Mouse (Mus musculus) MEL (cell line): Measurements from ENCODE around the gene Rnf144b. TPM values are rescaled to one million over a fixed set of nuclear protein-coding genes. Genes with fewer than 3 reads are reported as not detected.

Experiments
- DNase-seq: peaks from one replicate; pipeline ENCODE4 v3.0.0; 2011; ENCODE audit warnings: low read depth, low spot score
- H3K27ac ChIP-seq: 2 replicates; pipeline ENCODE4 v1.5.1; 2012; ENCODE audit warnings: low read depth, mild to moderate bottlenecking, control low read depth, low read length, moderate library complexity; ENCODE audit not compliant: control insufficient read depth
- H3K27me3 ChIP-seq, 2 experiments: fragments of 150-350 bp in 1 of 2; sonication (generic) in 1 of 2; 2 replicates each; pipeline ENCODE4 v1.6.1; 2012; ENCODE audit warnings: low read length in 2 of 2, mild to moderate bottlenecking in 2 of 2, improper control_type of control experiment in 1 of 2, moderate library complexity in 1 of 2; ENCODE audit not compliant: insufficient read depth in 2 of 2, control insufficient read depth in 1 of 2
- H3K36me3 ChIP-seq, 2 experiments: 2 replicates each; pipeline ENCODE4 v1.6.1; 2012 to 2014; ENCODE audit warnings: low read length in 2 of 2, improper control_type of control experiment in 1 of 2, inconsistent platforms in 1 of 2, mild to moderate bottlenecking in 1 of 2; ENCODE audit not compliant: insufficient read depth in 2 of 2, control insufficient read depth in 1 of 2
- H3K4me1 ChIP-seq, 2 experiments: fragments of 150-350 bp in 1 of 2; sonication (generic) in 1 of 2; 2 replicates each; pipeline ENCODE4 v1.6.1; 2012; ENCODE audit warnings: low read length in 2 of 2, improper control_type of control experiment in 1 of 2, mild to moderate bottlenecking in 1 of 2; ENCODE audit not compliant: insufficient read depth in 2 of 2, control insufficient read depth in 1 of 2
- H3K4me3 ChIP-seq, 2 experiments: fragments of 150-350 bp in 1 of 2; sonication (generic) in 1 of 2; 2 replicates each; pipeline ENCODE4 v1.5.1; 2012; ENCODE audit warnings: low read depth in 2 of 2, low read length in 2 of 2, mild to moderate bottlenecking in 2 of 2, moderate library complexity in 2 of 2, control low read depth in 1 of 2, improper control_type of control experiment in 1 of 2; ENCODE audit not compliant: control insufficient read depth in 1 of 2, insufficient read depth in 1 of 2
- H3K79me2 ChIP-seq: 2 replicates; pipeline ENCODE4 v1.6.1; 2012; ENCODE audit warnings: mild to moderate bottlenecking, low read length, moderate library complexity; ENCODE audit not compliant: control insufficient read depth, poor library complexity, insufficient read depth
- H3K9ac ChIP-seq: 2 replicates; pipeline ENCODE4 v1.6.1; 2012; ENCODE audit warnings: low read depth, mild to moderate bottlenecking, control low read depth, low read length, moderate library complexity; ENCODE audit not compliant: control insufficient read depth, poor library complexity, severe bottlenecking
- H3K9me3 ChIP-seq: fragments of 150-350 bp; sonication (generic); replicated peaks from 2 replicates; pipeline ENCODE4 v1.6.1; 2012; ENCODE audit warnings: mild to moderate bottlenecking, low read length, improper control_type of control experiment, moderate library complexity; ENCODE audit not compliant: insufficient read depth
- BHLHE40 ChIP-seq: IDR thresholded peaks from 2 replicates; pipeline ENCODE4 v1.6.1; 2012; ENCODE audit warnings: low read depth, mild to moderate bottlenecking, inconsistent platforms, low read length, improper control_type of control experiment, borderline replicate concordance
- CHD2 ChIP-seq: IDR thresholded peaks from 2 replicates; pipeline ENCODE4 v1.6.1; 2011; ENCODE audit warnings: low read length, improper control_type of control experiment
- ELF1 ChIP-seq: IDR thresholded peaks from 2 replicates; pipeline ENCODE4 v1.6.1; 2014; ENCODE audit warnings: low read depth, mild to moderate bottlenecking, inconsistent platforms, low read length, improper control_type of control experiment, moderate library complexity
- EP300 ChIP-seq, 2 experiments: IDR thresholded peaks; 2 replicates each; pipeline ENCODE4 v1.6.1; 2011; ENCODE audit warnings: improper control_type of control experiment in 2 of 2, low read length in 2 of 2, low read depth in 1 of 2, mild to moderate bottlenecking in 1 of 2
- GABPA ChIP-seq: IDR thresholded peaks from 2 replicates; pipeline ENCODE4 v1.6.1; 2012; ENCODE audit warnings: low read depth, mild to moderate bottlenecking, inconsistent platforms, low read length, improper control_type of control experiment, moderate library complexity
- HCFC1 ChIP-seq: IDR thresholded peaks from 2 replicates; pipeline ENCODE4 v1.6.1; 2012; ENCODE audit warnings: low read depth, mild to moderate bottlenecking, inconsistent platforms, low read length, improper control_type of control experiment, moderate library complexity
- JUND ChIP-seq: IDR thresholded peaks from 2 replicates; pipeline ENCODE4 v1.6.1; 2011; ENCODE audit warnings: low read depth, mild to moderate bottlenecking, improper control_type of control experiment, low read length
- KAT2A ChIP-seq: conservative IDR thresholded peaks from 2 replicates; pipeline ENCODE4 v1.6.1; 2012; ENCODE audit warnings: low read depth, low read length, improper control_type of control experiment, inconsistent platforms
- MAZ ChIP-seq: IDR thresholded peaks from 2 replicates; pipeline ENCODE4 v1.6.1; 2012; ENCODE audit warnings: low read depth, mild to moderate bottlenecking, inconsistent platforms, low read length, improper control_type of control experiment
- MXI1 ChIP-seq: IDR thresholded peaks from 2 replicates; pipeline ENCODE4 v1.6.1; 2011; ENCODE audit warnings: mild to moderate bottlenecking, low read depth, low read length, improper control_type of control experiment
- MYB ChIP-seq: IDR thresholded peaks from 2 replicates; pipeline ENCODE4 v1.6.1; 2011; ENCODE audit warnings: mild to moderate bottlenecking, low read depth, low read length, improper control_type of control experiment
- MYC ChIP-seq: IDR thresholded peaks from 2 replicates; pipeline ENCODE4 v1.6.1; 2011; ENCODE audit warnings: low read depth, mild to moderate bottlenecking, low read length, improper control_type of control experiment, moderate library complexity
- NELFE ChIP-seq: IDR thresholded peaks from 2 replicates; pipeline ENCODE4 v1.6.1; 2011; ENCODE audit warnings: low read depth, low read length, improper control_type of control experiment
- POLR2AphosphoS2 ChIP-seq: IDR thresholded peaks from 2 replicates; pipeline ENCODE4 v1.6.1; 2011; ENCODE audit warnings: low read length, improper control_type of control experiment
- RAD21 ChIP-seq: IDR thresholded peaks from 2 replicates; pipeline ENCODE4 v1.6.1; 2011; ENCODE audit warnings: mild to moderate bottlenecking, low read depth, low read length, improper control_type of control experiment
- SIN3A ChIP-seq: IDR thresholded peaks from 2 replicates; pipeline ENCODE4 v1.6.1; 2012; ENCODE audit warnings: low read length, improper control_type of control experiment, inconsistent platforms
- SMC3 ChIP-seq: IDR thresholded peaks from 2 replicates; pipeline ENCODE4 v1.6.1; 2011; ENCODE audit warnings: low read depth, low read length, improper control_type of control experiment
- TCF12 ChIP-seq: IDR thresholded peaks from 2 replicates; pipeline ENCODE4 v1.6.1; 2014; ENCODE audit warnings: low read depth, mild to moderate bottlenecking, inconsistent platforms, low read length, improper control_type of control experiment, moderate library complexity
- USF2 ChIP-seq, 2 experiments: IDR thresholded peaks; 2 replicates each; pipeline ENCODE4 v1.6.1; 2011 to 2012; ENCODE audit warnings: improper control_type of control experiment in 2 of 2, low read length in 2 of 2, borderline replicate concordance in 1 of 2, inconsistent platforms in 1 of 2, low read depth in 1 of 2, mild to moderate bottlenecking in 1 of 2; ENCODE audit not compliant: insufficient read depth in 1 of 2
- ZC3H11A ChIP-seq: IDR thresholded peaks from 2 replicates; pipeline ENCODE4 v1.6.1; 2012; ENCODE audit warnings: low read depth, mild to moderate bottlenecking, inconsistent platforms, low read length, improper control_type of control experiment
- ZKSCAN1 ChIP-seq: IDR thresholded peaks from 2 replicates; pipeline ENCODE4 v1.6.1; 2012; ENCODE audit warnings: low read depth, mild to moderate bottlenecking, inconsistent platforms, low read length, improper control_type of control experiment, moderate library complexity
- ZMIZ1 ChIP-seq: IDR thresholded peaks from 2 replicates; pipeline ENCODE4 v1.6.1; 2012; ENCODE audit warnings: low read depth, mild to moderate bottlenecking, inconsistent platforms, low read length, improper control_type of control experiment, moderate library complexity
- polyA plus RNA-seq, 2 experiments: library from polyadenylated mRNA; stranded (reverse) in 1 of 2; unstranded in 1 of 2; fragments of >175 nt in 1 of 2; fragments of >200 nt in 1 of 2; gene quantifications; 2 replicates each; pipeline versions ENCODE4 v1.2.1 to v1.2.4; 2012; ENCODE audit warnings: low replicate concordance in 2 of 2, low read depth in 1 of 2; ENCODE audit not compliant: insufficient read length in 2 of 2, insufficient read depth in 1 of 2, missing spikeins in 1 of 2
- total RNA-seq: library from RNA; depleted of rRNA; stranded (reverse); fragments of 300-350 nt; gene quantifications from 2 replicates; pipeline ENCODE4 v1.2.3, GENCODE M21; 2012

Rnf144b gene
- total and polyA plus RNA-seq, 3 experiments = not detected

DNA sequence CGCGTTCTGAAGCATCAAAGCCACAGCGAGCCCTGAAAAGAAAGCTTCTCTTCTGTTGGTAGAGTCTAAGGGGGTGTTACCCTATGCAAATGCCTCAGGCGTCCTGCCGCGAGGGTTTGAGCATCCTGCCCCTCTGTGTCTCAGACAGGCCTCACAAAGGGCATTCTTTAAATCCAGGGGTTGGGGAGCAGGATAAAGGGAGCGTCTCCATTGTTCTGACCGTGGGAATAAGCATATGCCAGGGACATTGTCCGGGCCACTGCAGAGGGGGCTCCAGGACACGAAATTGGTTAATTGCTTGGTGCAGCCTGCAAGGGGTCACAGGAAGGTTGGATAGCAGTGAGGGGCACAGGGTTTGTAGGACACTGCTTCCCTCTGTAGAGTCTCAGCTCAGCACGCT is 151.0 kb downstream of the Rnf144b start:
- DNase-seq = no peak
- Histone ChIP-seq H3K9me3 (no peaks in the 10 kb centered on the region), H3K4me1 (no peaks in the 10 kb centered on the region), H3K4me3 (no peak overlapping the region), H3K9ac (no peak overlapping the region), H3K36me3 (no peaks in the 10 kb centered on the region), H3K27me3 (no peaks in the 10 kb centered on the region), H3K79me2 (no peaks in the 10 kb centered on the region), H3K27ac (no peak overlapping the region)
- no peak for TF ChIP-seq HCFC1
- no peak for TF ChIP-seq BHLHE40
- no peak for TF ChIP-seq SMC3
- TF ChIP-seq ZMIZ1 = no peak
- TF ChIP-seq ELF1 = no peak
- TF ChIP-seq ZKSCAN1 = no peak
- no peak for TF ChIP-seq MXI1
- TF ChIP-seq KAT2A = no peak
- TF ChIP-seq NELFE = no peak
- TF ChIP-seq MYB = no peak
- TF ChIP-seq USF2 (IDR thresholded peaks at IDR 0.05; ENCODE audit: borderline replicate concordance in 1 of 2, insufficient read depth in 1 of 2, low read depth in 1 of 2, low read length in 2 of 2) = no peak

- no peak for DNase-seq
- no peaks in the 10 kb centered on the region for H3K4me1 ChIP-seq
- no peaks in the 10 kb centered on the region for H3K27me3 ChIP-seq
- H3K4me3 ChIP-seq = no peak overlapping the region
- H3K36me3 ChIP-seq = no peaks in the 10 kb centered on the region
- no peak overlapping the region for H3K27ac ChIP-seq
- TF ChIP-seq POLR2AphosphoS2 (no peak), NELFE (no peak), GABPA (no peak), ZC3H11A (no peak), EP300 (IDR thresholded peaks at IDR 0.05; ENCODE audit: low read depth in 1 of 2, low read length in 2 of 2) (no peak), MYC (no peak), CHD2 (no peak), HCFC1 (no peak), RAD21 (no peak), SIN3A (no peak), ELF1 (no peak), TCF12 (no peak), MXI1 (no peak), JUND (no peak), MAZ (no peak)
- no peak overlapping the region for H3K9ac ChIP-seq
- H3K79me2 ChIP-seq = no peaks in the 10 kb centered on the region
- no peaks in the 10 kb centered on the region for H3K9me3 ChIP-seq
Measured at GRCm38 (mm10) chr13:47274139-47274538, 151.7 kb downstream of the Rnf144b start.
